Mouse (Mus musculus) lung, postnatal 0 days (tissue): Measurements from ENCODE around the gene Clpsl2. TPM values are rescaled to one million over a fixed set of nuclear protein-coding genes. Genes with fewer than 3 reads are reported as not detected.

Experiments
- ATAC-seq: fragments of 200-750 bp; cut with Nextera tagmentation; 2 replicates; pipeline ENCODE4 v1.8.0; 2017; ENCODE audit warnings: moderate library complexity
- DNase-seq: peaks from one replicate; pipeline ENCODE4 v3.0.0-alpha.2; 2016; ENCODE audit warnings: low spot score
- H3K27ac ChIP-seq: fragments of 300-500 bp; sonication (generic); 2 replicates; pipeline ENCODE4 v1.5.1; 2014; ENCODE audit warnings: antibody characterized with exemption, mild to moderate bottlenecking, low read length, mixed read lengths
- H3K27me3 ChIP-seq: fragments of 300-500 bp; sonication (generic); replicated peaks from 2 replicates; pipeline ENCODE4 v1.6.1; 2014; ENCODE audit warnings: low read length, mixed read lengths; ENCODE audit not compliant: insufficient read depth
- H3K36me3 ChIP-seq: fragments of 300-500 bp; sonication (generic); 2 replicates; pipeline ENCODE4 v1.6.1; 2014; ENCODE audit warnings: low read length, mixed read lengths; ENCODE audit not compliant: insufficient read depth
- H3K4me1 ChIP-seq: fragments of 300-500 bp; sonication (generic); 2 replicates; pipeline ENCODE4 v1.6.1; 2014; ENCODE audit warnings: antibody characterized with exemption, low read depth, low read length, mixed read lengths; ENCODE audit not compliant: insufficient read depth
- H3K4me2 ChIP-seq: fragments of 300-500 bp; sonication (generic); replicated peaks from 2 replicates; pipeline ENCODE4 v1.6.1; 2014; ENCODE audit warnings: low read depth, mild to moderate bottlenecking, low read length, moderate library complexity, mixed read lengths
- H3K4me3 ChIP-seq: fragments of 300-500 bp; sonication (generic); 2 replicates; pipeline ENCODE4 v1.5.1; 2014; ENCODE audit warnings: low read depth, low read length
- H3K9ac ChIP-seq: fragments of 300-500 bp; sonication (generic); replicated peaks from 2 replicates; pipeline ENCODE4 v1.6.1; 2014; ENCODE audit warnings: low read depth, mild to moderate bottlenecking
- H3K9me3 ChIP-seq: fragments of 300-500 bp; sonication (generic); 2 replicates; pipeline ENCODE4 v1.6.1; 2016; ENCODE audit warnings: low read length, mixed read lengths
- CTCF ChIP-seq: IDR thresholded peaks from 2 replicates; pipeline ENCODE4 v1.5.1; 2016; ENCODE audit warnings: antibody characterized with exemption, mild to moderate bottlenecking
- EP300 ChIP-seq: IDR thresholded peaks from 2 replicates; pipeline ENCODE4 v1.6.1; 2016; ENCODE audit warnings: antibody characterized with exemption, mild to moderate bottlenecking, control low read depth
- WGBS: fragments of 180-500 bp; shearing (Covaris S2); extraction: QIAGEN DNeasy Blood & Tissue Kit; methylation state at CpG from one replicate; pipeline ENCODE4 v1.1.7; 2014; 5-methylcytosine and 5-hydroxymethylcytosine counted together
- polyA plus RNA-seq: library from polyadenylated mRNA; unstranded; fragments of >200 nt; fragmentation: Nextera tagmentation; extraction: Ambion mirVana; gene quantifications from 2 replicates; pipeline ENCODE4 v1.2.1, GENCODE M21; 2015

Clpsl2 gene
- polyA plus RNA-seq, 1 experiment from 2014 or later: not detected

- DNase-seq (no peak), ATAC-seq (no peak)
- Histone ChIP-seq H3K4me2 (no peak overlapping the region), H3K36me3 (no peaks in the 10 kb centered on the region), H3K27ac (no peak overlapping the region), H3K9ac (no peak overlapping the region), H3K9me3 (no peaks in the 10 kb centered on the region), H3K4me1 (peaks cover 8% of the 10 kb centered on the region; the same call in 1 of the 2 replicates), H3K27me3 (no peaks in the 10 kb centered on the region), H3K4me3 (no peak overlapping the region)
- TF ChIP-seq CTCF (no peak), EP300 (no peak)
- 74% methylated on average over 4 of the region's 4 CpGs for WGBS
Observed at GRCm38 (mm10) chr17:28529116-28529515, 20.1 kb upstream of the Clpsl2 start.

GRCm38 (mm10) chr17:28530506-28530905 is 18.7 kb upstream of the Clpsl2 start, which contains the start of gene Armc12:
Gene Armc12, plus strand, starts transcription at chr17:28530806.
- no peaks in the 10 kb centered on the region for H3K9me3 ChIP-seq
- WGBS: 82% methylated on average over 6 of the region's 6 CpGs
- no peak within 1 kb of the TSS for H3K4me2 ChIP-seq
- H3K36me3 ChIP-seq: no peaks in the 10 kb centered on the region
- TF ChIP-seq CTCF: no peak
- TF ChIP-seq EP300: no peak
- 0 out of 2 replicates have a peak, but pooled peaks cover 4% of the 10 kb centered on the region for H3K4me1 ChIP-seq
- DNase-seq (no peak), ATAC-seq (no peak)
- H3K4me3 ChIP-seq: no peak within 1 kb of the TSS
- no peak within 1 kb of the TSS for H3K27ac ChIP-seq
- H3K27me3 ChIP-seq: no peaks in the 10 kb centered on the region
- H3K9ac ChIP-seq: no peak within 1 kb of the TSS

DNA sequence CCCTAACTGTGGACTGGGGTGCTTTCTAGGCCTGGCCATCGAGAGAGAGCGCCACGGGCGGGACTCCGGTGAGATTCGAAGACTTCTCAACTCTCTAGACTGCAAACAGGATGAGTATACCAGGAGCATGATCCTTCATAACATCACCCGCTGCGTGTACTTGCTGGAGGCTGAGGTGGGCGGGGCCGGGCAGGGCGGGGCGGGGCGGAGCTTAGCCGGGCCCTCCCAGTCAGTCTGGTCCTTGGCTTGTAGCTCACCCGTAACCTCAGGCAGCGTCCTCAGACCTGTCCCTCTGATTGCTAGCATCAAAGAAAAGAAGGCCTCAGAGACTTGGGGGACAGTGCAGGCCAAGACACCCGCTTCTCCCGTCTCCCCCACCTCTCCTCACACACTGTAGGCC is 17.3 kb upstream of the Clpsl2 start:
- Histone ChIP-seq H3K36me3 (no peaks in the 10 kb centered on the region), H3K4me3 (no peak overlapping the region), H3K4me2 (no peak overlapping the region), H3K9me3 (no peaks in the 10 kb centered on the region), H3K27me3 (no peaks in the 10 kb centered on the region), H3K4me1 (0 out of 2 replicates have a peak, but pooled peaks cover 4% of the 10 kb centered on the region), H3K9ac (no peak overlapping the region), H3K27ac (no peak overlapping the region)
- DNase-seq: peak; percentile 23
- no peak for TF ChIP-seq CTCF
- TF ChIP-seq EP300: no peak
- 20% methylated on average over 18 of the region's 18 CpGs for WGBS
- 0 out of 2 replicates have a peak, but pooled peaks have one; percentile 30 for ATAC-seq

GRCm38 (mm10) chr17:28532557-28532956 is 16.7 kb upstream of the Clpsl2 start:
- Histone ChIP-seq H3K36me3 (no peaks in the 10 kb centered on the region), H3K9ac (no peak overlapping the region), H3K4me3 (no peak overlapping the region), H3K4me2 (no peak overlapping the region), H3K4me1 (0 out of 2 replicates have a peak, but pooled peaks cover 2% of the 10 kb centered on the region), H3K27ac (no peak overlapping the region), H3K9me3 (no peaks in the 10 kb centered on the region), H3K27me3 (no peaks in the 10 kb centered on the region)
- 81% methylated on average over 7 of the region's 7 CpGs for WGBS
- no peak for DNase-seq
- no peak for ATAC-seq
- TF ChIP-seq EP300 (no peak), CTCF (no peak)

- Histone ChIP-seq H3K9me3 (no peaks in the 10 kb centered on the region), H3K4me1 (no peaks in the 10 kb centered on the region), H3K27me3 (no peaks in the 10 kb centered on the region), H3K36me3 (no peaks in the 10 kb centered on the region), H3K9ac (no peak overlapping the region), H3K27ac (no peak overlapping the region), H3K4me3 (no peak overlapping the region), H3K4me2 (no peak overlapping the region)
- DNase-seq (no peak), ATAC-seq (no peak)
- TF ChIP-seq CTCF (no peak), EP300 (no peak)
- WGBS: 87% methylated on average over 13 of the region's 13 CpGs
Observed at GRCm38 (mm10) chr17:28533327-28533726, 15.9 kb upstream of the Clpsl2 start.

DNA sequence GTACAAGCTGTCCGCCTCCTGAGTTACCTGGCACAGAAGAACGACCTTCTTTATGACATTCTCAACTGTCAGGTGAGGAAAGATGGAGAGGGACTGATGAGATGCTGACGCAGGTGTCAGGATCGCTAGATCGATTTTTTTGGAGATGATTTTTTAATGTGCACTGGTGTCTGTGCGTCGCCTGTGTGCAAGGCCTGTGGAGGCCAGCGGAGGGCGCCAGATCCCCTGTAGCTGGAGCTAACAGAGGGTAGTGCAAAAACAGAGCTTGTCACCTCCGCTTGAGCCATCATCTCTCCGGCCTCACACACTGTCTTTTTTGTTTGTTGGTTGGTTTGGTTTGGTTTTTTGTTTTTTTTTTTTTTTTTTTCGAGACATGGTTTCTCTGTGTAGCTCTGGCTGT is 11.3 kb upstream of the Clpsl2 start:
- ATAC-seq: no peak

GRCm38 (mm10) chr17:28546925-28547324 is 2.3 kb upstream of the Clpsl2 start:
- no peaks in the 10 kb centered on the region for H3K4me1 ChIP-seq
- no peak overlapping the region for H3K27ac ChIP-seq
- no peak overlapping the region for H3K4me2 ChIP-seq
- no peaks in the 10 kb centered on the region for H3K36me3 ChIP-seq
- WGBS: 85% methylated on average over 1 of the region's 1 CpGs
- no peak for TF ChIP-seq EP300
- no peak for TF ChIP-seq CTCF
- H3K27me3 ChIP-seq: no peaks in the 10 kb centered on the region
- no peak overlapping the region for H3K4me3 ChIP-seq
- no peak for DNase-seq
- ATAC-seq: no peak
- no peaks in the 10 kb centered on the region for H3K9me3 ChIP-seq
- H3K9ac ChIP-seq: no peak overlapping the region

More for the DNA sequence above, 11.3 kb upstream of the Clpsl2 start:
- no peak overlapping the region for H3K4me3 ChIP-seq
- no peaks in the 10 kb centered on the region for H3K27me3 ChIP-seq
- no peak overlapping the region for H3K9ac ChIP-seq
- DNase-seq: no peak
- H3K4me1 ChIP-seq: no peaks in the 10 kb centered on the region
- peak; percentile 28; the same call in 1 of the 2 replicates for TF ChIP-seq CTCF
- TF ChIP-seq EP300: no peak
- no peak overlapping the region for H3K27ac ChIP-seq
- H3K9me3 ChIP-seq: no peaks in the 10 kb centered on the region
- H3K4me2 ChIP-seq: no peak overlapping the region
- no peaks in the 10 kb centered on the region for H3K36me3 ChIP-seq
- 48% methylated on average over 12 of the region's 12 CpGs for WGBS
